Mouse (Mus musculus): ENCODE data around the gene Hspe1.
"Not testable (repeated sequence)": the region's sequence is repeated elsewhere in the genome, so short reads cannot be mapped to it uniquely, and the experiment has no call there.

Hspe1 gene

GRCm38 (mm10) chr1:55087932-55088610 is at the start of gene Hspe1, which contains the start of gene Hspd1:
Gene Hspe1, plus strand, starts transcription at chr1:55088132.
Gene Hspd1, minus strand, starts transcription at chr1:55088243.
- DNase-seq, result peak; percentile 99

GRCm38 (mm10) chr1:55039944-55040343 is 48.0 kb upstream of the Hspe1 start:
- DNase-seq, result no peak

GRCm38 (mm10) chr1:55041691-55042090 is 46.2 kb upstream of the Hspe1 start:
- no peak for DNase-seq

GRCm38 (mm10) chr1:55042246-55042645 is 45.7 kb upstream of the Hspe1 start:
- DNase-seq, result no peak

- no peak for DNase-seq
Measured at GRCm38 (mm10) chr1:55043164-55043563, 44.8 kb upstream of the Hspe1 start.

GRCm38 (mm10) chr1:55048841-55049587 is 38.9 kb upstream of the Hspe1 start:
- DNase-seq, result no peak

- DNase-seq, result no peak
Measured at GRCm38 (mm10) chr1:55051671-55052070, 36.3 kb upstream of the Hspe1 start.

- peak; percentile 99 for DNase-seq
Measured at GRCm38 (mm10) chr1:55052355-55052953, 35.5 kb upstream of the Hspe1 start, which contains the start of gene Coq10b. Gene Coq10b, plus strand, starts transcription at chr1:55052770.

- peak; percentile 84 for DNase-seq
Measured at GRCm38 (mm10) chr1:55053005-55053404, 34.9 kb upstream of the Hspe1 start.

- DNase-seq, result no peak
Measured at GRCm38 (mm10) chr1:55053596-55053995, 34.3 kb upstream of the Hspe1 start.

- no peak for DNase-seq
Measured at GRCm38 (mm10) chr1:55055322-55056115, 32.4 kb upstream of the Hspe1 start.

GRCm38 (mm10) chr1:55058383-55058782 is 29.5 kb upstream of the Hspe1 start:
- not testable (repeated sequence) for DNase-seq

GRCm38 (mm10) chr1:55061099-55061498 is 26.8 kb upstream of the Hspe1 start:
- no peak for DNase-seq

- DNase-seq, result no peak
Measured at GRCm38 (mm10) chr1:55061772-55062171, 26.2 kb upstream of the Hspe1 start.

GRCm38 (mm10) chr1:55072328-55072727 is 15.6 kb upstream of the Hspe1 start:
- DNase-seq, result not testable (repeated sequence)

GRCm38 (mm10) chr1:55074757-55075156 is 13.2 kb upstream of the Hspe1 start:
- no peak for DNase-seq

- no peak for DNase-seq
Measured at GRCm38 (mm10) chr1:55075652-55076394, 12.1 kb upstream of the Hspe1 start.

- DNase-seq, result no peak
Measured at GRCm38 (mm10) chr1:55076395-55076743, 11.6 kb upstream of the Hspe1 start.

- DNase-seq, result peak; percentile 23
Measured at GRCm38 (mm10) chr1:55076849-55077516, 10.9 kb upstream of the Hspe1 start.

GRCm38 (mm10) chr1:55079677-55080076 is 8.3 kb upstream of the Hspe1 start:
- DNase-seq, result no peak

- DNase-seq, result no peak
Measured at GRCm38 (mm10) chr1:55082106-55082505, 5.8 kb upstream of the Hspe1 start.
